Mouse (Mus musculus) megakaryocyte, embryonic 14.5 days (primary cell): ENCODE data around the gene Vmn1r139. TPM values are rescaled to one million over a fixed set of nuclear protein-coding genes. Genes with fewer than 3 reads are reported as not detected.
"Not testable (repeated sequence)": the region's sequence is repeated elsewhere in the genome, so short reads cannot be mapped to it uniquely, and the experiment has no call there.

ENCODE experiments used
- H3K27me3 ChIP-seq: replicated peaks from 2 replicates; pipeline ENCODE3; 2012; ENCODE audit warnings: inconsistent platforms
- H3K36me3 ChIP-seq: replicated peaks from 2 replicates; pipeline ENCODE3; 2012; ENCODE audit warnings: low read length, inconsistent platforms, mixed read lengths
- H3K4me1 ChIP-seq: 2 replicates; pipeline ENCODE4 v1.6.1; 2012; ENCODE audit warnings: inconsistent platforms
- H3K4me3 ChIP-seq: replicated peaks from 2 replicates; pipeline ENCODE3; 2012; ENCODE audit warnings: moderate library complexity, mild to moderate bottlenecking, inconsistent platforms
- H3K9me3 ChIP-seq: 2 replicates; pipeline ENCODE4 v1.6.1; 2012; ENCODE audit warnings: inconsistent platforms
- polyA plus RNA-seq: library from polyadenylated mRNA; stranded (reverse); fragments of >175 nt; gene quantifications from 2 replicates; pipeline ENCODE4 v1.2.3, GENCODE M21; 2012; ENCODE audit warnings: low replicate concordance; ENCODE audit not compliant: insufficient read depth

Vmn1r139 gene
- not detected in 2 replicates for polyA plus RNA-seq

GRCm38 (mm10) chr7:22068757-22069156, at the start of gene Vmn1r139:
Vmn1r139 (plus strand) TSS chr7:22069057.
- not testable (repeated sequence) for H3K36me3 ChIP-seq, H3K4me3 ChIP-seq, H3K27me3 ChIP-seq, H3K9me3 ChIP-seq, H3K4me1 ChIP-seq

GRCm38 (mm10) chr7:22028797-22029196, 40.1 kb upstream of the Vmn1r139 start, which contains the start of gene Vmn1r138:
Vmn1r138 (minus strand) TSS chr7:22028897.
- H3K36me3 ChIP-seq, H3K4me1 ChIP-seq, H3K4me3 ChIP-seq, H3K9me3 ChIP-seq, H3K27me3 ChIP-seq: not testable (repeated sequence)

- not testable (repeated sequence) for H3K9me3 ChIP-seq
Measured at GRCm38 (mm10) chr7:22056205-22056604, 12.7 kb upstream of the Vmn1r139 start, which contains the start of gene Gm6176. Gm6176 (minus strand) TSS chr7:22056305.

GRCm38 (mm10) chr7:22118145-22118544, 49.3 kb downstream of the Vmn1r139 start, which contains the start of gene Gm16451:
Gm16451 (minus strand) TSS chr7:22118245.
- not testable (repeated sequence) for H3K4me3 ChIP-seq, H3K4me1 ChIP-seq, H3K27me3 ChIP-seq, H3K9me3 ChIP-seq, H3K36me3 ChIP-seq

More at GRCm38 (mm10) chr7:22056205-22056604, 12.7 kb upstream of the Vmn1r139 start, which contains the start of gene Gm6176:
- H3K36me3 ChIP-seq, H3K4me1 ChIP-seq, H3K27me3 ChIP-seq, H3K4me3 ChIP-seq: not testable (repeated sequence)

- H3K27me3 ChIP-seq, H3K36me3 ChIP-seq: not testable (repeated sequence)
Measured at GRCm38 (mm10) chr7:22134641-22135040, 65.8 kb downstream of the Vmn1r139 start, which contains the start of gene Gm10666. Gm10666 (minus strand) TSS chr7:22134741.

More at GRCm38 (mm10) chr7:22134641-22135040, 65.8 kb downstream of the Vmn1r139 start, which contains the start of gene Gm10666:
- not testable (repeated sequence) for H3K4me1 ChIP-seq, H3K4me3 ChIP-seq, H3K9me3 ChIP-seq

Other genes with a start within 250 kb of the Vmn1r139 start
- gene Vmn1r135, start 236.7 kb upstream of the Vmn1r139 start, polyA plus RNA-seq, result not detected in 2 replicates
- not detected in 2 replicates for gene Gm5725, start 224.8 kb upstream of the Vmn1r139 start, polyA plus RNA-seq
- gene Gm5891, start 147.8 kb upstream of the Vmn1r139 start, polyA plus RNA-seq, result not detected in 2 replicates
- gene Vmn1r137, start 74.5 kb upstream of the Vmn1r139 start, polyA plus RNA-seq, result not detected in 2 replicates
- not detected in 2 replicates for gene Vmn1r138, start 40.2 kb upstream of the Vmn1r139 start, polyA plus RNA-seq
- gene Gm6176, start 12.8 kb upstream of the Vmn1r139 start, polyA plus RNA-seq, result not detected in 2 replicates
- not detected in 2 replicates for gene Gm16451, start 49.2 kb downstream of the Vmn1r139 start, polyA plus RNA-seq
- not detected in 2 replicates for gene Gm10666, start 65.7 kb downstream of the Vmn1r139 start, polyA plus RNA-seq
- gene Vmn1r142, start 95.0 kb downstream of the Vmn1r139 start, polyA plus RNA-seq, result not detected in 2 replicates
- gene Vmn1r143, start 120.3 kb downstream of the Vmn1r139 start, polyA plus RNA-seq, result not detected in 2 replicates
- gene Gm8653, start 132.2 kb downstream of the Vmn1r139 start, polyA plus RNA-seq, result not detected in 2 replicates
- not detected in 2 replicates for gene Gm8453, start 160.4 kb downstream of the Vmn1r139 start, polyA plus RNA-seq